Mouse (Mus musculus) intestine, postnatal 0 days (tissue): Measurements from ENCODE around the gene Cox7a2l. TPM values are rescaled to one million over a fixed set of nuclear protein-coding genes. Genes with fewer than 3 reads are reported as not detected.

Source experiments
- ATAC-seq: fragments of 200-750 bp; cut with Nextera tagmentation; 2 replicates; pipeline ENCODE4 v1.8.0; 2017; ENCODE audit warnings: mild to moderate bottlenecking, moderate TSS enrichment, moderate library complexity
- H3K27ac ChIP-seq: fragments of 300-500 bp; sonication (generic); 2 replicates; pipeline ENCODE4 v1.5.1; 2014; ENCODE audit warnings: mild to moderate bottlenecking, low read depth, low read length, moderate library complexity
- H3K27me3 ChIP-seq: fragments of 300-500 bp; sonication (generic); replicated peaks from 2 replicates; pipeline ENCODE4 v1.6.1; 2014; ENCODE audit warnings: low read length, mixed read lengths; ENCODE audit not compliant: control insufficient read depth, insufficient read depth
- H3K36me3 ChIP-seq: fragments of 300-500 bp; sonication (generic); 2 replicates; pipeline ENCODE4 v1.6.1; 2014; ENCODE audit warnings: mild to moderate bottlenecking, moderate library complexity; ENCODE audit not compliant: control insufficient read depth, insufficient read depth
- H3K4me1 ChIP-seq: fragments of 300-500 bp; sonication (generic); replicated peaks from 2 replicates; pipeline ENCODE4 v1.6.1; 2014; ENCODE audit warnings: antibody characterized with exemption, low read length, mixed read lengths; ENCODE audit not compliant: control insufficient read depth, insufficient read depth
- H3K4me2 ChIP-seq: fragments of 300-500 bp; sonication (generic); replicated peaks from 2 replicates; pipeline ENCODE4 v1.6.1; 2014; ENCODE audit warnings: low read depth, mild to moderate bottlenecking, moderate library complexity
- H3K4me3 ChIP-seq: fragments of 300-500 bp; sonication (generic); 2 replicates; pipeline ENCODE4 v1.5.1; 2014; ENCODE audit warnings: low read depth, low read length
- H3K9ac ChIP-seq: fragments of 300-500 bp; sonication (generic); 2 replicates; pipeline ENCODE4 v1.6.1; 2014; ENCODE audit warnings: mild to moderate bottlenecking, low read depth, low read length
- H3K9me3 ChIP-seq: fragments of 300-500 bp; sonication (generic); 2 replicates; pipeline ENCODE4 v1.6.1; 2016; ENCODE audit warnings: mixed run types; ENCODE audit not compliant: control insufficient read depth
- CTCF ChIP-seq: sonication (generic); IDR thresholded peaks from 2 replicates; pipeline ENCODE4 v1.5.1; 2016; ENCODE audit warnings: low read depth, mild to moderate bottlenecking, control low read depth, antibody characterized with exemption, moderate library complexity
- WGBS: fragments of 180-500 bp; shearing (Covaris S2); extraction: QIAGEN DNeasy Blood & Tissue Kit; methylation state at CpG from one replicate; pipeline ENCODE4 v1.1.7; 2014; 5-methylcytosine and 5-hydroxymethylcytosine counted together
- polyA plus RNA-seq: library from polyadenylated mRNA; unstranded; fragments of >200 nt; fragmentation: Nextera tagmentation; extraction: Ambion mirVana; gene quantifications from 2 replicates; pipeline ENCODE4 v1.2.1, GENCODE M21; 2015

The Cox7a2l gene
- polyA plus RNA-seq, 1 experiment from 2014 or later: 226 TPM

GRCm38 (mm10) chr17:83542424-83542823, 25.3 kb upstream of the Cox7a2l start:
- no peak for ATAC-seq
- no peak for TF ChIP-seq CTCF
- no peak overlapping the region for H3K9ac ChIP-seq
- no peak overlapping the region for H3K4me2 ChIP-seq
- no peaks in the 10 kb centered on the region for H3K9me3 ChIP-seq
- no peak overlapping the region for H3K27ac ChIP-seq
- no peak overlapping the region for H3K4me3 ChIP-seq
- 83% methylated on average over 2 of the region's 2 CpGs for WGBS
- no peaks in the 10 kb centered on the region for H3K36me3 ChIP-seq
- no peaks in the 10 kb centered on the region for H3K4me1 ChIP-seq
- H3K27me3 ChIP-seq: peaks cover 12% of the 10 kb centered on the region; the same call in 1 of the 2 replicates

GRCm38 (mm10) chr17:83539262-83540037, 22.3 kb upstream of the Cox7a2l start:
- 64% methylated on average over 12 of the region's 12 CpGs for WGBS
- no peak overlapping the region for H3K27ac ChIP-seq
- no peak overlapping the region for H3K4me2 ChIP-seq
- H3K4me1 ChIP-seq: no peaks in the 10 kb centered on the region
- no peak overlapping the region for H3K9ac ChIP-seq
- ATAC-seq: no peak
- no peak overlapping the region for H3K4me3 ChIP-seq
- no peaks in the 10 kb centered on the region for H3K27me3 ChIP-seq
- no peaks in the 10 kb centered on the region for H3K36me3 ChIP-seq
- H3K9me3 ChIP-seq: no peaks in the 10 kb centered on the region
- TF ChIP-seq CTCF: no peak

- ATAC-seq: no peak
- TF ChIP-seq CTCF: no peak
- WGBS: 22% methylated on average over 1 of the region's 1 CpGs
- Histone ChIP-seq H3K27ac (no peak overlapping the region), H3K9ac (no peak overlapping the region), H3K4me1 (no peaks in the 10 kb centered on the region), H3K27me3 (no peaks in the 10 kb centered on the region), H3K4me3 (no peak overlapping the region), H3K9me3 (no peaks in the 10 kb centered on the region), H3K36me3 (no peaks in the 10 kb centered on the region), H3K4me2 (no peak overlapping the region)
Observed at GRCm38 (mm10) chr17:83538694-83539093, 21.6 kb upstream of the Cox7a2l start.

- Histone ChIP-seq H3K27me3 (no peaks in the 10 kb centered on the region), H3K4me3 (no peak overlapping the region), H3K9ac (no peak overlapping the region), H3K4me2 (no peak overlapping the region), H3K36me3 (no peaks in the 10 kb centered on the region), H3K4me1 (no peaks in the 10 kb centered on the region), H3K9me3 (no peaks in the 10 kb centered on the region), H3K27ac (no peak overlapping the region)
- 65% methylated on average over 9 of the region's 9 CpGs for WGBS
- TF ChIP-seq CTCF: no peak
- no peak for ATAC-seq
Observed at GRCm38 (mm10) chr17:83538141-83538540, 21.0 kb upstream of the Cox7a2l start.

GRCm38 (mm10) chr17:83533150-83533549, 16.0 kb upstream of the Cox7a2l start:
- no peak overlapping the region for H3K4me2 ChIP-seq
- TF ChIP-seq CTCF: no peak
- no peak overlapping the region for H3K9ac ChIP-seq
- 32% methylated on average over 9 of the region's 9 CpGs for WGBS
- H3K4me1 ChIP-seq: no peaks in the 10 kb centered on the region
- no peaks in the 10 kb centered on the region for H3K36me3 ChIP-seq
- H3K27ac ChIP-seq: no peak overlapping the region
- H3K4me3 ChIP-seq: no peak overlapping the region
- no peaks in the 10 kb centered on the region for H3K27me3 ChIP-seq
- no peak for ATAC-seq
- H3K9me3 ChIP-seq: no peaks in the 10 kb centered on the region

DNA sequence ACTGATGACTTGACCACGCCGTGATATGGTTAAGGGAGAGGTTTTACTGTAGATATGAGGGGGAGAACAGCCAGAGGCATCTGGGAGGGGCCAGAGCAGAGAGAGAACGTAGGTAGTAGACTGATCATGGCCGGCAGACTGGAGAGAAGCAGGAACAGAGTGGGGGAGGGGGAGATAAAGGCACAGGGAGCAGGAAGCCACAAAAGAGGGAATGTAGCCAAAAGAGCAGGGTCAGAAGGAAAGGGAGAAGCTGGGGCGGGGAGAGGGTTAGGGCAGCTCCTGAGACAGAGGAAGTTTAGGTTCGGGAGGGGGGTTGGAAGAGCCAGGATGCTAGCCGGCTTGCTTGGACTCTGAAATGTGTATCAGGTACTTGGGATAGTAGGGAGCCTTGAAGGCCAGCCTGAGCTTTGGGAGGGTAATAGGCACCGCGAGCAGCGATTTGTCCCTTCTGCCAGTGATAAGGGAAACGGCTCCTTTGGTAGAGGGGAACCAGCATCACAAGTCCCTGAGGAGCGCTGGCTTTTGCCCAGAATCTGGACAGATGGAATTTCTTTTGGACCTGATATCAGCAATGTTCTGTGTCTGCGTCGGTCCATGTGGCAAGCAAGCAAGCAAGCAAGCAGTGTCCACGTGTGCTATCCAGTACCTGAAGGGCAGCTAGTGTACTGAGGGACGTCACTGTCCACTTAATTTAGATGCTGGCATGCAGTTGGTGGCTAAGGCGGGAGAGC, 10.7 kb upstream of the Cox7a2l start:
- Histone ChIP-seq H3K27ac (peak overlapping the region; percentile 41), H3K4me2 (peak overlapping the region; percentile 59), H3K36me3 (no peaks in the 10 kb centered on the region), H3K9ac (0 out of 2 replicates have a peak overlapping the region, but pooled peaks have one; percentile 7), H3K4me1 (peaks cover 18% of the 10 kb centered on the region; the same call in 1 of the 2 replicates), H3K27me3 (no peaks in the 10 kb centered on the region), H3K4me3 (peak overlapping the region; percentile 26), H3K9me3 (no peaks in the 10 kb centered on the region)
- 27% methylated on average over 17 of the region's 17 CpGs for WGBS
- ATAC-seq: peak; percentile 55; the same call in 1 of the 2 replicates
- TF ChIP-seq CTCF: no peak
